Comparison of ENCODE assay signal across 9 mouse cellular contexts in genomic region chr11:43426414-43426884, GRCm38 (mm10). TPM values are rescaled to one million over a fixed set of nuclear protein-coding genes. Genes with fewer than 3 reads are reported as not detected.
DNase-seq lines count a peak whose midpoint lies in the region; ATAC-seq and TF ChIP-seq lines count a peak whose summit lies in the region.
"Had no signal": no experiment of that assay in that cellular context is flagged by ENCODE, and none has a peak within 500 bp of the region (broad histone marks: within the 10 kb centered on the region; RNA-seq: fewer than 3 reads in every experiment).

No protein-coding gene starts in this region.

- H3K9me3 ChIP-seq in heart, embryonic 11.5 days (replicated peaks; ENCODE audit: control insufficient read depth, low read length): no peaks in the 10 kb centered on the region
- no peaks in the 10 kb centered on the region for H3K9me3 ChIP-seq in limb, embryonic 10.5 days (replicated peaks)
- H3K9me3 ChIP-seq in midbrain, postnatal 0 days (ENCODE audit: low read length): no peaks in the 10 kb centered on the region

- H3K4me1 ChIP-seq in heart, embryonic 11.5 days (ENCODE audit: control insufficient read depth, insufficient read depth, low read length): peaks cover 4% of the 10 kb centered on the region; the same call in 1 of the 2 replicates
- H3K4me1 ChIP-seq in limb, embryonic 10.5 days: peaks cover 11% of the 10 kb centered on the region
- H3K4me1 ChIP-seq in midbrain, postnatal 0 days (ENCODE audit: insufficient read depth, low read length): no peaks in the 10 kb centered on the region

- ATAC-seq in heart, embryonic 11.5 days (replicated peaks; ENCODE audit: insufficient number of reproducible peaks, low FRiP score, low TSS enrichment): peak; percentile 73
- no peak for ATAC-seq in midbrain, postnatal 0 days (ENCODE audit: low FRiP score)

- peak overlapping the region; percentile 82 for H3K9ac ChIP-seq in heart, embryonic 11.5 days (ENCODE audit: low read depth, low read length)
- peak overlapping the region; percentile 33; the same call in 1 of the 2 replicates for H3K9ac ChIP-seq in midbrain, postnatal 0 days (replicated peaks; ENCODE audit: low read length, poor library complexity, severe bottlenecking)

- DNase-seq in adrenal gland, adult (ENCODE audit: inconsistent age in 2 of 2, low spot score in 1 of 2): peak; percentile 42 to 85
- no peak for DNase-seq in adrenal gland, adult 2 months
- DNase-seq in urinary bladder, postnatal 14 days (ENCODE audit: low spot score): peak; percentile 8
- DNase-seq in urinary bladder, postnatal 4 days (ENCODE audit: low spot score in 2 of 2): no peak
- DNase-seq in limb, embryonic 10.5 days (ENCODE audit: low spot score): no peak
- no peak for DNase-seq in midbrain, postnatal 0 days (ENCODE audit: low spot score)
- DNase-seq in right cerebral cortex, postnatal 14 days: no peak

- H3K4me3 ChIP-seq in heart, embryonic 11.5 days (ENCODE audit: low read depth, low read length): peak overlapping the region; percentile 65
- H3K4me3 ChIP-seq in limb, embryonic 10.5 days: peak overlapping the region; percentile 65
- peak overlapping the region; percentile 53 for H3K4me3 ChIP-seq in midbrain, postnatal 0 days (ENCODE audit: low read depth, low read length)

- H3K36me3 ChIP-seq in heart, embryonic 11.5 days (ENCODE audit: control insufficient read depth, insufficient read depth, low read length): 0 out of 2 replicates have a peak, but pooled peaks cover 5% of the 10 kb centered on the region
- H3K36me3 ChIP-seq in limb, embryonic 10.5 days: peaks cover 17% of the 10 kb centered on the region
- H3K36me3 ChIP-seq in midbrain, postnatal 0 days (ENCODE audit: insufficient read depth, low read length): no peaks in the 10 kb centered on the region

- H3K27ac ChIP-seq in heart, embryonic 11.5 days (ENCODE audit: low read depth, low read length): peak overlapping the region; percentile 70
- H3K27ac ChIP-seq in limb, embryonic 10.5 days: peak overlapping the region; percentile 84
- H3K27ac ChIP-seq in midbrain, postnatal 0 days (ENCODE audit: low read depth, low read length): peak overlapping the region; percentile 43; the same call in 1 of the 2 replicates

- no peaks in the 10 kb centered on the region for H3K27me3 ChIP-seq in heart, embryonic 11.5 days (ENCODE audit: control insufficient read depth, insufficient read depth, low read length)
- H3K27me3 ChIP-seq in limb, embryonic 10.5 days (ENCODE audit: low read depth, poor library complexity, severe bottlenecking): no peaks in the 10 kb centered on the region
- H3K27me3 ChIP-seq in midbrain, postnatal 0 days (ENCODE audit: insufficient read depth, low read length): no peaks in the 10 kb centered on the region

- WGBS in heart, embryonic 11.5 days (ENCODE audit: insufficient replicate concordance): 17% methylated on average over 7 of the region's 7 CpGs
- WGBS in limb, embryonic 10.5 days: 21% methylated on average over 7 of the region's 7 CpGs
- WGBS in midbrain, postnatal 0 days: 18% methylated on average over 7 of the region's 7 CpGs

- TF ChIP-seq CTCF in midbrain, postnatal 0 days (IDR thresholded peaks at IDR 0.05): no peak

- H3K4me2 ChIP-seq in heart, embryonic 11.5 days: peak overlapping the region; percentile 66
- peak overlapping the region; percentile 63 for H3K4me2 ChIP-seq in midbrain, postnatal 0 days (ENCODE audit: low read depth, low read length, poor library complexity, severe bottlenecking)

RNA-seq across cellular contexts. Expression of gene Pttg1, which starts 0.4 kb away (rescaled TPM):
- total RNA-seq in adrenal gland, adult 2 months (2021): 10 to 100 TPM; 45.4 to 45.5 TPM
- polyA plus RNA-seq in adrenal gland, adult 2 months (2012; rRNA removed): 4.5 and 7.3 TPM in 2 replicates
- 112 and 119 TPM in 2 replicates for polyA plus RNA-seq in heart, embryonic 11.5 days (2014; fragmentation: Nextera tagmentation; extraction: Ambion mirVana)
- polyA plus RNA-seq in limb, embryonic 10.5 days (2016; fragmentation: Nextera tagmentation; extraction: Ambion mirVana): 86.4 and 104 TPM in 2 replicates
- 51.9 TPM in 2 replicates for total RNA-seq in midbrain, postnatal 0 days (2014; rRNA removed)
- 74.3 and 79.3 TPM in 2 replicates for polyA plus RNA-seq in midbrain, postnatal 0 days (2015; fragmentation: Nextera tagmentation; extraction: Ambion mirVana)

RNA-seq across cellular contexts. Expression of gene Slu7, which starts 7.1 kb away (rescaled TPM):
- 10 to 100 TPM; 42.7 to 44.4 TPM for total RNA-seq in adrenal gland, adult 2 months (2021)
- polyA plus RNA-seq in adrenal gland, adult 2 months (2012; rRNA removed): 1.5 and 2.3 TPM in 2 replicates
- polyA plus RNA-seq in heart, embryonic 11.5 days (2014; fragmentation: Nextera tagmentation; extraction: Ambion mirVana): 39.2 and 42.1 TPM in 2 replicates
- polyA plus RNA-seq in limb, embryonic 10.5 days (2016; fragmentation: Nextera tagmentation; extraction: Ambion mirVana): 49.2 and 59.9 TPM in 2 replicates
- 16.5 and 21.3 TPM in 2 replicates for total RNA-seq in midbrain, postnatal 0 days (2014; rRNA removed)
- 55.4 and 58.3 TPM in 2 replicates for polyA plus RNA-seq in midbrain, postnatal 0 days (2015; fragmentation: Nextera tagmentation; extraction: Ambion mirVana)

RNA-seq across cellular contexts. Expression of gene C1qtnf2, which starts 47.6 kb away (rescaled TPM):
- total RNA-seq in adrenal gland, adult 2 months (2021): 1 to 10 TPM; 5.2 to 9.1 TPM
- polyA plus RNA-seq in adrenal gland, adult 2 months (2012; rRNA removed): 4.9 and 5.6 TPM in 2 replicates
- 1.3 and 1.6 TPM in 2 replicates for polyA plus RNA-seq in heart, embryonic 11.5 days (2014; fragmentation: Nextera tagmentation; extraction: Ambion mirVana)
- 0.45 and 0.64 TPM in 2 replicates for polyA plus RNA-seq in limb, embryonic 10.5 days (2016; fragmentation: Nextera tagmentation; extraction: Ambion mirVana)
- 15.0 and 15.9 TPM in 2 replicates for total RNA-seq in midbrain, postnatal 0 days (2014; rRNA removed)
- polyA plus RNA-seq in midbrain, postnatal 0 days (2015; fragmentation: Nextera tagmentation; extraction: Ambion mirVana): 21.4 and 22.4 TPM in 2 replicates
- total RNA-seq: hematopoietic stem cell, adult 5-6 weeks had no signal

Comparison
In these comparisons a context has a peak if more than half of its experiments do, and no peak if none do; other contexts are left out.
1. DNase-seq: peak in adrenal gland, adult (2 of 2) and urinary bladder, postnatal 14 days (single experiment); none in adrenal gland, adult 2 months (single experiment), urinary bladder, postnatal 4 days (0 of 2), limb, embryonic 10.5 days (single experiment), midbrain, postnatal 0 days (single experiment) and right cerebral cortex, postnatal 14 days (single experiment).
2. RNA of gene Slu7, which starts 7.1 kb away (polyA plus RNA-seq): 49.2 to 59.9 TPM in limb, embryonic 10.5 days, 55.4 to 58.3 TPM in midbrain, postnatal 0 days and 39.2 to 42.1 TPM in heart, embryonic 11.5 days; 1.5 to 2.3 TPM in adrenal gland, adult 2 months; every median in the first group is over 10 times any median in the second.
3. Peak in every context shown above with its lines, with median percentiles within 50 percentile points of each other: H3K27ac ChIP-seq and H3K4me3 ChIP-seq.